Mouse (Mus musculus): Measurements from ENCODE around the gene Igf1r. TPM values are rescaled to one million over a fixed set of nuclear protein-coding genes. Genes with fewer than 3 reads are reported as not detected.
A peak's percentile ranks its signal among the peaks of the same experiment; 100 is the strongest.

The Igf1r gene
- polyA plus RNA-seq, 1 experiment from 2014 or later: 9.6 TPM

DNA sequence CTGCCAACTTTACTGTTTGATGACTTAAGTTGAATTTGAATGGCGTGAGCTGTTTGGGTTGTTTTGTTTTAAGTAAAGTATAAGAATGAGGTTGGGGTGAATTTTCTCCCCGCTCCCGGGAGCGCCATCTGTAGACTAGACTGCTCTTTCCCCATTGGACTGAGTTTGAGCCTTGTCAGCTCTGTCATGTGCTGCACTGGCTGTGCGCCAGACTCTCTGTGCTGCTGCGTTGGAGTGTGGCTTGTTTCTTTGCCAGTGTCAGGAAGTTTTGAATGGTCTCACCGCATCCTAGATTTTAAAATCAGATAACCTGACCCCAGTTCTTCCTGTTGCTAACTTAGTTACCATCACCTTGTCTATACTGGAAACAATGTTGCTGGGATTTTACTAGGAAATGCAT is 118.0 kb downstream of the Igf1r start:
- H3K9ac ChIP-seq: 0 out of 2 replicates have a peak overlapping the region, but pooled peaks have one; percentile 0
- peak overlapping the region; percentile 15; the same call in 1 of the 2 replicates for H3K27ac ChIP-seq
- no peaks in the 10 kb centered on the region for H3K9me3 ChIP-seq (replicated peaks)
- WGBS (ENCODE audit: insufficient replicate concordance): 31% methylated on average over 7 of the region's 7 CpGs
- ATAC-seq: peak; percentile 71; the same call in 1 of the 2 replicates
- H3K27me3 ChIP-seq (replicated peaks): no peaks in the 10 kb centered on the region
- no peak overlapping the region for H3K4me3 ChIP-seq
- peak overlapping the region; percentile 47 for H3K4me2 ChIP-seq
- H3K4me1 ChIP-seq: peaks cover 51% of the 10 kb centered on the region
- H3K36me3 ChIP-seq: no peaks in the 10 kb centered on the region

GRCm38 (mm10) chr7:68071050-68071449 is 118.4 kb downstream of the Igf1r start:
- peaks cover 53% of the 10 kb centered on the region for H3K4me1 ChIP-seq
- no peak for ATAC-seq
- H3K27ac ChIP-seq: no peak overlapping the region
- H3K9ac ChIP-seq: no peak overlapping the region
- no peak overlapping the region for H3K4me2 ChIP-seq
- no peaks in the 10 kb centered on the region for H3K9me3 ChIP-seq (replicated peaks)
- no peaks in the 10 kb centered on the region for H3K36me3 ChIP-seq
- H3K4me3 ChIP-seq: no peak overlapping the region
- no peaks in the 10 kb centered on the region for H3K27me3 ChIP-seq (replicated peaks)
- 85% methylated on average over 3 of the region's 3 CpGs for WGBS (ENCODE audit: insufficient replicate concordance)

- WGBS (ENCODE audit: insufficient replicate concordance): 89% methylated on average over 11 of the region's 11 CpGs
- no peak overlapping the region for H3K9ac ChIP-seq
- H3K27ac ChIP-seq: no peak overlapping the region
- no peak overlapping the region for H3K4me3 ChIP-seq
- H3K4me2 ChIP-seq: no peak overlapping the region
- H3K4me1 ChIP-seq: peaks cover 54% of the 10 kb centered on the region
- ATAC-seq: no peak
- H3K27me3 ChIP-seq (replicated peaks): no peaks in the 10 kb centered on the region
- no peaks in the 10 kb centered on the region for H3K9me3 ChIP-seq (replicated peaks)
- H3K36me3 ChIP-seq: no peaks in the 10 kb centered on the region
These were observed 119.1 kb downstream of the Igf1r start for GRCm38 (mm10) chr7:68071749-68072148.

GRCm38 (mm10) chr7:68072524-68073459 is 120.2 kb downstream of the Igf1r start:
- WGBS (ENCODE audit: insufficient replicate concordance): 84% methylated on average over 14 of the region's 14 CpGs
- no peak for ATAC-seq
- Histone ChIP-seq H3K9me3 (replicated peaks) (no peaks in the 10 kb centered on the region), H3K9ac (no peak overlapping the region), H3K4me3 (no peak overlapping the region), H3K27ac (no peak overlapping the region), H3K4me1 (peaks cover 54% of the 10 kb centered on the region), H3K36me3 (no peaks in the 10 kb centered on the region), H3K4me2 (no peak overlapping the region), H3K27me3 (replicated peaks) (no peaks in the 10 kb centered on the region)

DNA sequence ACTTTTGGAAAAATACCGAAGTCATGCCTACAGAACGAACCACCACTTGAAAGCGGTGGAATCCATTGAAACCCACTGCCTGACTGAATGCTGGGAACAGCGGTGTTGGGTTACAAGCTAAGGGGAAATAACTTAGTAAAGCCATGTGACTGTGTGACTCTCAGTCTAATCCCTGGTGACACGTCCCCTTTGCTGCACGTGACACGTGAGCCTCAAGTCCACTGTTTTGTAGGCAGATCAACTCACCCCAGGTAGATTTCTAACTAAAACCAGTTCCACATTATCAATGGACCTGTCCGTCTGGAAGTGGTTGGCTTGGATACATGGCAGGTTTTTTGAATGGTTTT is 120.8 kb downstream of the Igf1r start:
- ATAC-seq: no peak
- Histone ChIP-seq H3K36me3 (no peaks in the 10 kb centered on the region), H3K4me2 (no peak overlapping the region), H3K4me3 (no peak overlapping the region), H3K9ac (no peak overlapping the region), H3K9me3 (replicated peaks) (no peaks in the 10 kb centered on the region), H3K27ac (no peak overlapping the region), H3K27me3 (replicated peaks) (no peaks in the 10 kb centered on the region), H3K4me1 (peaks cover 54% of the 10 kb centered on the region)
- WGBS (ENCODE audit: insufficient replicate concordance): 63% methylated on average over 8 of the region's 8 CpGs

GRCm38 (mm10) chr7:68074748-68075147 is 122.1 kb downstream of the Igf1r start:
- Histone ChIP-seq H3K9ac (no peak overlapping the region), H3K36me3 (no peaks in the 10 kb centered on the region), H3K4me1 (peaks cover 48% of the 10 kb centered on the region), H3K9me3 (replicated peaks) (no peaks in the 10 kb centered on the region), H3K4me2 (no peak overlapping the region), H3K27me3 (replicated peaks) (no peaks in the 10 kb centered on the region), H3K27ac (no peak overlapping the region), H3K4me3 (no peak overlapping the region)
- WGBS (ENCODE audit: insufficient replicate concordance): 90% methylated on average over 11 of the region's 11 CpGs
- no peak for ATAC-seq

DNA sequence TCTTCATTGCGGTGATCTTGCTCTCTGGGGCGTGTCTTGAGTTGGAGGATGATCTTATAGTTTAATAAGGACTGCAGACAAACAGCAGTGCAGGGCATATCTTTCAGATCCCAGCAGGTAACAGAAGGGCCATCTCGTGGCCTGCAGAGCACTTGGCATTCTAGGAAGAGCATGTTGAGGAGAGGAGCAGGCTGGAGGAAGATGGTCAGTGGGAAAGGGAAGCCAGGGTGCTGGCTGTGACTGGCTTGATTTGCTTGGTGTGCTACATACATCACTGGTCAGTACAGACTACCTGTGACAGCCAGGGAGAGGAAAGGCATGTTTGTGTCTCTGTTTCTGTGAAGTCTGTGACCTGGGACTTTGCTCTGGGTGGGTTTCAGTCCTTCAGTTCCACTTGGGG is 122.8 kb downstream of the Igf1r start:
- H3K27ac ChIP-seq: no peak overlapping the region
- H3K4me1 ChIP-seq: peaks cover 48% of the 10 kb centered on the region
- no peaks in the 10 kb centered on the region for H3K9me3 ChIP-seq (replicated peaks)
- no peaks in the 10 kb centered on the region for H3K36me3 ChIP-seq
- WGBS (ENCODE audit: insufficient replicate concordance): 72% methylated on average over 3 of the region's 3 CpGs
- H3K9ac ChIP-seq: no peak overlapping the region
- no peak for ATAC-seq
- H3K27me3 ChIP-seq (replicated peaks): no peaks in the 10 kb centered on the region
- no peak overlapping the region for H3K4me3 ChIP-seq
- no peak overlapping the region for H3K4me2 ChIP-seq

DNA sequence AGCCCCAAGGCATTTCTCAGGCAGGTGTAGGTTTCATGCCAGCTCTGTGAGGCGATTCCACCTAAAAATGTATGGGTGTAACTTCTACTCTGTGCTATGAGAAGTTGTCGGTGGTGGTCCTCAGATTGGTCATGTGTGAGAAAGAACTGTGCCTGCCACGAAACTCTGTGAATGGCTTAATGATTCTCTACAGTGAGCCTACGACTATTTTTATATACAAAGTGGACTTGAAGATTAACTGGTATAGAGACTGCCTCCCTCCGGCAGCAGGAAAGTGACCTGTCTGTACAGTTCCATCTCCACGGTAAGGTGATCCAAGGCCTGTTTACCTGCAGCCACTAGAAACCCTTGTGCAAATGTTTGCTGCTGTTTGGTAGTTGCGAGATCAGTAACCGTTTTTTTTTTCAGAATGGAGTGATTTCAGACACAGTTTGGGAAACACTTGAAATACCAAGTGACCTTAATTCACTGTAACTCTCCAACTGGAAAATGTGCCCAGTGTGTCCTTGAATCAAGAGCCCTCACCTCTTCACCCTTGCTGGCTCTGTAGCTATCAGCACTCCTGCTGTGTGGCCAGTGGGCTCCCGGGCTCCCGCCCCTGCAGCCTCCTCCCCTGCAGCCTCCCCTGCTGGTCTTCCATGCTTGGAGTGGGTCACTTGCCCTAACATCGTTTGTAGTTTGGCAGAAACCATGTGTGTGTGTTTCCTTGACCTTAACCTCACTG is 127.7 kb downstream of the Igf1r start:
- Histone ChIP-seq H3K27ac (no peak overlapping the region), H3K9me3 (replicated peaks) (no peaks in the 10 kb centered on the region), H3K36me3 (no peaks in the 10 kb centered on the region), H3K4me3 (no peak overlapping the region), H3K4me1 (peaks cover 55% of the 10 kb centered on the region), H3K27me3 (replicated peaks) (no peaks in the 10 kb centered on the region), H3K4me2 (no peak overlapping the region), H3K9ac (no peak overlapping the region)
- WGBS (ENCODE audit: insufficient replicate concordance): 66% methylated on average over 11 of the region's 11 CpGs
- no peak for ATAC-seq

DNA sequence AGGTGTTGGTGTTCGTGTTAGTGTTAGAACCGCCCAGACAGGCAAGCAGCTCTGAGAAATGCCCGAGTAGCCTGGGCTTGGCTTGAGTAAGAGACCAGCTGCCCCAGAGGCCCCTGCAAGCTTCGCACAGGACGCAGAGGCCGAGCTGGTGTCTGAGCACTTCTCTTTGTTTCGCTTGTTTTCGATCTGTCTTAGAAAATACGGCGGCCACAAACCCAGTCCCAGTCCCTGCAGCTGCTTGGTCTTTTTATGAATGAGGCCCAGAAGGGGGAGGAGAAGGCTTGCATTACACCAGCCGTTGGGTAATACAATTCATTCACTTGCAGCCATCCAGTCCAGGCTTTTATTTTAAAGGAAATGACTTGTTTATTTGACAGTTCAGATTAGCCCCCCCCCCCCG is 132.7 kb downstream of the Igf1r start:
- peak; percentile 72 for ATAC-seq
- Histone ChIP-seq H3K27me3 (replicated peaks) (no peaks in the 10 kb centered on the region), H3K4me3 (peak overlapping the region; percentile 27), H3K4me1 (peaks cover 89% of the 10 kb centered on the region), H3K9ac (peak overlapping the region; percentile 44), H3K9me3 (replicated peaks) (no peaks in the 10 kb centered on the region), H3K27ac (peak overlapping the region; percentile 84), H3K36me3 (no peaks in the 10 kb centered on the region), H3K4me2 (peak overlapping the region; percentile 60)
- WGBS (ENCODE audit: insufficient replicate concordance): 4% methylated on average over 12 of the region's 12 CpGs

- H3K9ac ChIP-seq: peak overlapping the region; percentile 44
- no peaks in the 10 kb centered on the region for H3K27me3 ChIP-seq (replicated peaks)
- H3K4me2 ChIP-seq: peak overlapping the region; percentile 60
- H3K36me3 ChIP-seq: no peaks in the 10 kb centered on the region
- H3K9me3 ChIP-seq (replicated peaks): no peaks in the 10 kb centered on the region
- peaks cover 90% of the 10 kb centered on the region for H3K4me1 ChIP-seq
- peak; percentile 81 for ATAC-seq
- H3K4me3 ChIP-seq: no peak overlapping the region
- peak overlapping the region; percentile 84 for H3K27ac ChIP-seq
- 45% methylated on average over 4 of the region's 4 CpGs for WGBS (ENCODE audit: insufficient replicate concordance)
These were observed 133.3 kb downstream of the Igf1r start for GRCm38 (mm10) chr7:68085870-68086341.

- ATAC-seq: no peak
- no peaks in the 10 kb centered on the region for H3K9me3 ChIP-seq (replicated peaks)
- H3K4me1 ChIP-seq: peaks cover 98% of the 10 kb centered on the region
- no peak overlapping the region for H3K27ac ChIP-seq
- no peaks in the 10 kb centered on the region for H3K36me3 ChIP-seq
- H3K9ac ChIP-seq: no peak overlapping the region
- WGBS (ENCODE audit: insufficient replicate concordance): 46% methylated on average over 4 of the region's 4 CpGs
- H3K4me2 ChIP-seq: no peak overlapping the region
- no peak overlapping the region for H3K4me3 ChIP-seq
- H3K27me3 ChIP-seq (replicated peaks): no peaks in the 10 kb centered on the region
These were observed 134.9 kb downstream of the Igf1r start for GRCm38 (mm10) chr7:68087496-68087895.

GRCm38 (mm10) chr7:68088825-68089224 is 136.2 kb downstream of the Igf1r start:
- H3K9me3 ChIP-seq (replicated peaks): no peaks in the 10 kb centered on the region
- no peak overlapping the region for H3K4me3 ChIP-seq
- WGBS (ENCODE audit: insufficient replicate concordance): 76% methylated on average over 6 of the region's 6 CpGs
- no peak for ATAC-seq
- no peaks in the 10 kb centered on the region for H3K27me3 ChIP-seq (replicated peaks)
- no peaks in the 10 kb centered on the region for H3K36me3 ChIP-seq
- H3K27ac ChIP-seq: no peak overlapping the region
- no peak overlapping the region for H3K4me2 ChIP-seq
- H3K9ac ChIP-seq: no peak overlapping the region
- peaks cover 98% of the 10 kb centered on the region for H3K4me1 ChIP-seq

Measured in liver, embryonic 12.5 days (tissue).